Mouse (Mus musculus) MN1 (cell line): ENCODE results near the gene Wdpcp.
"Not testable (repeated sequence)": the region's sequence is repeated elsewhere in the genome, so short reads cannot be mapped to it uniquely, and the experiment has no call there.

Experiments used
- DNase-seq: peaks from one replicate; pipeline ENCODE4 v3.0.0-alpha.2; 2016; ENCODE audit warnings: low spot score

Wdpcp gene

DNA sequence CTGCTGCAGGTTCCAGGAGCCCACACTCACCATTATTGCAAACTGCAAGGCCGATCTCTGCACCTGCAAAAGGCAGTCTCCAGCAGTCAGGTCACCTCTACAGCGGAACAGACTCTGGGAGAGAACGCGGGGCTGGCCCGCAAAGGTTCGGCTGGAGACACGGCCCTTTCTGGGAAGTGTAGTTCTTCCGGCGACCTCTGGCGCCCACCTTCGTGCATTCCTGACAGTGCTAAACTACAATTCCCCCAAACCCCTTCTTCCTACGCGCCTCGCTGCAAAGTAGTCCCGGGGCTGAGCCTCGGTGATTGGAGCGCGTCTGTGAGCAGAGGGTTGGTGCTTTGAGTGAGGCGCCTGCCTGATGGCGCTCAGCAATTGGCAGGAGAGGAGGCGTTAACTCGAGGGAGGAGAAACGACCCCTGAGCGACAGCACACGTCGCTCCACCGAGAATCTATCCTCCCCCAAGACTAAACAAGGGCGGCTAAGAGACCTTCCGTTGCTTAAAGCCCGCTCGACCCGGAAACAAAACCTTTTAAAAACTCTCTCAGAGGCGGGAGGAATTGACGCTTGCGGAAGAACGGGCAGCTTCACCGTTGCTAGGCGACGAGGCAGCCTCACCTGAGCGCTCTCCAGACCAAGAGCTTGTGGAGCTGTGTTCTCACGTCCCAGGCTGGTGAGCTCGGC, at the start of gene Wdpcp, which contains the start of gene Mdh1:
Gene Wdpcp (plus strand): TSS at position 536 of the 682 bp plus-strand sequence.
Gene Mdh1 (minus strand): TSS at position 668 of the 682 bp plus-strand sequence.
- DNase-seq, result peak; percentile 99

DNA sequence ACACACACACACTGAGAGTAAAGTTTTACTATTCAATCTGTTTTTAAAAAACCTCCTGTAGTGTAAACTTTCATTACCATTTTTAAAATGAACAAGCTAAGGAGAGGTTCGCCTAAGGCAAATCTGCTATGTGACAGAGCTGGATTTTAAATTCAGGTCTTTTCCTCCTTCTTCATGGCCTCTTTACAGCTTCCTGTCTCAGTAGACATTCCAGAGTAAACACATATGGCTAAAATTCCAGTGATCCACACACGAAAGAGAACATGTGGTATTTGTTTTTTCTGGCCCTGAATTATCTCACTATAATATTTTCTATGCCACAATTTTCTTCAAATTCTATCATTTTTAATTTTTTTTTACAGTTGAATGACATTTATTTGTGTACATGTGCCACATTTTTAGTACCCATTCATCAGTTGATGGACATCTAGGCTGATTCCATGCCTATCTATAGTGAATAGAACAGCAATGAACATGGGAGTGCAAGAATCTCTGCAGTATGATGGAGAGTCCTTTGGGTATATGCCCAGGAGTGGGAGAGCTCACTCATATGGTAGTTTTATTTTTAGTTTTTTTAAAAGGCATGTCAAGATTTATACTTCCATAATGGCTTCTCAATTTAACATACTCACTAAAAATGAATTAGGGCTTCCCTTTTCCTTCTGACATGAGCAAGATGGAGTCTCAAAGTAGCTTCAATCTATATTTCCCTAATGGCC, 43.2 kb upstream of the Wdpcp start:
- DNase-seq, result no peak

DNA sequence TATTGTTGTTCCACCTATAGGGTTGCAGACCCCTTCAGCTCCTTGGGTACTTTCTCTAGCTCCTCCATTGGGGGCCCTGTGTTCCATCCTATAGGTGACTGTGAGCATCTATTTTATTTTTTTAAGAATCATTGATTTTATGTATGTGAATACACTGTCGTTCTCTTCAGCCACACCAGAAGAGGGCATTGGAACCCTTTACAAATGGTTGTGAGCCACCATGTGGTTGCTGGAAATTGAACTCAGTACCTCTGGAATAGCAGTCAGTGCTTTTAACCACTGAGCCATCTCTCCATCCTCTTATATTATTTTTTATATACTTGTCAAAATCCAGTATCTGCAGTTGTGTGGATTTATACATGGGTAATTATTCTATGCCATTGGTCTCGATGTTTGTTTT, 41.2 kb upstream of the Wdpcp start:
- not testable (repeated sequence) for DNase-seq

GRCm38 (mm10) chr11:21540072-21540471, 32.0 kb upstream of the Wdpcp start:
- no peak for DNase-seq

GRCm38 (mm10) chr11:21540622-21541021, 31.4 kb upstream of the Wdpcp start:
- DNase-seq, result no peak

GRCm38 (mm10) chr11:21542731-21543130, 29.3 kb upstream of the Wdpcp start:
- DNase-seq, result no peak

DNA sequence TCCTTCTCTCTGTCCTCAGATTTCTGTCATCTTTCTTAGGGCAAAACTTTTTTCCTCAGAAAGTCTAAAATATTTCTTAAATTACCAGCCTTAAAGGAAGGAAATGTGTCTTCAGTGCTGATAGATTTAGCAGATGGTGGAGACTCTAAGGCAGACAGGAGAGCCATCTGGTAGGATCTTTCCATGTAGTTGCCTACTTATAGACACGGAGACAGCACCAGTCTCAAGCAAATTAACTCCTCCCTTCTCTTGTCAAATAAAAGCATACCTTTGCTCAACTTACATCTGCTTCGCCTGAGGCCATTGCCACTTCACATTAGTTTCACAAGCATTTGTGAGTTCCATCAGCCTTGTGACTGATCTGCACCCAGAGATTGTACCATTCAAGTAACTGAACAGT, 27.0 kb upstream of the Wdpcp start:
- DNase-seq, result no peak

- DNase-seq, result no peak
Observed at GRCm38 (mm10) chr11:21545951-21546350, 26.1 kb upstream of the Wdpcp start.

DNA sequence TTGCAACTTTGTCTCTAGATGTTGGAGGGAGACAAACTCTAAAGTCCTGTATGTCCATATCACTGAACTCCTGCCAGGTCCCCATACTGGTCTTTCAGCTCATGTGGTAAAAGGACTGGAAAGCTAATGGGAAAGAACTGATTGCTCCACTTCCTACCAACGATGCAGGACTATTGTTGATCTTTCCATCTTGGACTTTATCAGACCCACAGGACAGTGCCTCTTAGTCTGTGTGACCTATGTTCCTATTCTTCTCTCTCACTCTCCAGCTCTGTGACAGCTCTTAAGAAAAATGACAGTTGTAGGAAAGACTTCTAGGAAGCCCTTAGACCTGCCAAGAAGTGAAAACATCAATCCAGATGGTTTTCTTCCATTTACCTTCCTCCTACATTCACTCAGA, 25.4 kb upstream of the Wdpcp start:
- no peak for DNase-seq

DNA sequence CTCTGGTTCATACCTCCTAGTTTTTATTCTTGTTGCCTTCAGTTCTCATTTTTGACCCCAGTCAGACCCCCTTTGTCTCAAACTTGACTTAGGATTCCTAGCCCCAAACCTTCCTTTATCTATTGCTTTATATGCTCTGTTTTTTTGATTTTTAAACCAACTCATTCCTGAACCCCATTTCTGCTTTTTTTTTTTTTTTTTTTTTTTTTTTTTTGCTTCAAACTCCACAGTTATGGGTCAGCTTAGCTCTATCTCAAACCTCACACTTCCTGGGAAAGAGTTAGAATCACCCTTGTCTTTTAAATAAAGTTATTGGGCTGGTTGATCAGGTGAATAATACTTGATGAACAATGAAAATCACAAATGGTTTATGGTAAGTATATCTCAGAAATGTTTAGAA, 24.5 kb upstream of the Wdpcp start:
- DNase-seq, result no peak

DNA sequence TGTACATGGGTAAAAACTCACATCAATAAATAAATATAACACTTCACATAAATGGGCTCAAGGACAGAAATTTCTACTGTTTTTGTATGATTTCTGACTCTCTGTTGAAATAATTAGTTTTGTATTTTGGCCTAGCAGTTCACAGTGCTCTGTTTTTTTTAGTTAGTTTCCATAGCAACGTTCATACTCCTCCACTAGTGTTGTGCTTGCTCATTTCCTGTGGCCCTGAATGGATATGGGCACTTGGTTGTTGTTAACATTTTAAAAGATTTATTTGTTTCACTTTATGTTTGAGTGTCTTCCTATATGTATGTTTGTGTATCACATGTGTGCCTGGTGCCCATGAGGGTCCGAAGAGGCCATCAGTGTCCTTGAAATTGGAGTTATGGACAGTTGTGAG, 23.0 kb upstream of the Wdpcp start:
- no peak for DNase-seq

DNA sequence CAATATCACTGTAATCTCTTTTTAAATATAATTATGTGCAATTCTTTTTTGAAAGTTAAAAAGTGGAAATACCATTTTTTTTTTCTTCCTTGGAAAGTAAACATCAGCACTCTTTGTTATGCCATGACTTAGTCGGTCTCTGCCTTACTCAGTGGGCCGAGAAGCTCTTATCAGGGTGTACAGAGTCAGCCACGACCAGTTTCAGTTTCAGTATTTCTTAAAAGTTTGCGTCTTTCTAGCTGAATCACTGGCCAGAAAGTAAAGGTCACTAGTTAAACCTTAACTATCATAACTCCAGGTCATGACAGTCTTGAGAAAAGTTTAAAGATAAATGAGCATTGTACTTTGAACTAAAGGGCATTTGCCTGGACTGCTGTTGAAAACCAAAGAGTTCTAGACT, 22.3 kb upstream of the Wdpcp start:
- DNase-seq, result no peak

DNA sequence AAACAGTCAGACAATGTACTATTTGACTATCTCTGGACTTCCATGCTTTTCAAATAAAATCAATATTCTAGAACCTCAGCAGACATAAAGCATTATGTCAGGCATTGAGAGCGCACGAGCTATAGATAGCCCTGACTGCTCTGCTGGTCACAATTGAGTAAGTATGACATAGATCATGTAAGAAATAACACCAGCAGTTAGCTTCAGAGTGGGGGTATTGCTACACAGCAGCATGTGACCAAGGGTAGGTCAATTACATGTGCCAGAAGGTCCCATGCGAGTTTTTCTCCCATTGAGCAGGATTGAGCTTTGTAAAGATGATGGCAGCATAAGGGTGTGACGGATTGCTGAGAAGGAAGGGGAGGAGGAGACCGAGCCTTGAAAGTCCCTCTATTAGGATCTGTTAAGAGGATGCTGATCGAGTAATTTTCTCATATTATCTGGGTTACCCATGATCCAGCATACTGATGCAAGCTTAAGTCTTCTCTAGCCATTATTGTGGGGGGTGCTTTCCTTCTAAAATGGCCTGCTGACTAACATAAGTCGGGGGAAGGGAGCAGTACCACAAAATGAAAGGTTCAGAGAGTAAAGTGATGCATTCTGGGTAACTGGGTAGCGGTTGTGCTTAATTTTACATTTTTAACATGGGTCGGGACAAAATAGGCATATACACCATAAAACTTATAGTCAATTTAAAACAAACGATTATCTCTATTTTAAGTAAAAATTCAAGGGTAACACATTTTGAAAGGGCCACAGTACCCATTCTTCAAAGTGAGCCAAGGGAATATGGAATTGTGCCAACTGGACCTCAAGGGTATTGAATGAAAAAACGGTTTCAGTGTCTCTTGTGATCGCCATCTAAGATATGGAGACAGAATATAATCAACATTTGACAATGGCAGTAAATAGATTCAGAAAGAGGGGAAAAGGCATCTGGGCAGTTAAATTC, 21.5 kb upstream of the Wdpcp start:
- DNase-seq, result peak; percentile 39

DNA sequence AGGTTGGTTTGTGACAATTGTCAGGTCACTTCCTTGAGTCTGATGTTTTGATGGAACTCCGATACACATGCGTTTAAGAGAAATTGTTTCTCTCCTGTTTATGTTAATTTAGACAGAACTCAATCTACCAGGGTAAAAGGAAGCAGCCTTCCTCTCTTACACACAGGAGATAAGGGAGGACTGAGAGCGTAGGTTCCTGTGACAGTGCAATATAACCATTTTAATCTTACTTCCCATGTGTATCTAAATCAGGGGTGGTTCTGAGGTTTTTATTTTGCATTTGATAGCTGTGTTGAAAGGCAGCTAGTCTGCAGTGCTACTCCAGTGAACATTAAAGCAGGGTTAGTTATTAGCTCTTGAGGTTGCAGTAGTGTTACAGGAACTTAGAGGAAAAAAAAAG, 20.0 kb upstream of the Wdpcp start:
- no peak for DNase-seq

DNA sequence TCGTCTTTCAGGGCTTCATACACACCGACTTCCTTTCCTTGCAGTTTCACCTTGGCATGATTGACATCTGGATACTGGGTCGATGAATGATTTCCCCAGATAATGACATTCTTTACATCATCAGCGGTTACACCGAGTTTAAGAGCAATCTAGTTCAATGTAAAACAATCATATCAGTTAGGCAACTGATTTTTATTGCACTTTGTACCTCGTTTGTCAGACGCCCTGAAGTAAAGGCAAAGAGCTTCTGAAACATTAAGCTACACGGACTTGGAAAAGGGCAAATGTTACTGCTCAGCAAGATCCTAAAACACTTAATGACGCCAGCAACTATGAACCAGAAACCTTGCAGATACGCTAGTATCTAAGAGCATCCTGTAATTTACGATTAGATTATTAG, 12.3 kb upstream of the Wdpcp start:
- no peak for DNase-seq

- no peak for DNase-seq
Observed at GRCm38 (mm10) chr11:21561347-21561746, 10.7 kb upstream of the Wdpcp start.

DNA sequence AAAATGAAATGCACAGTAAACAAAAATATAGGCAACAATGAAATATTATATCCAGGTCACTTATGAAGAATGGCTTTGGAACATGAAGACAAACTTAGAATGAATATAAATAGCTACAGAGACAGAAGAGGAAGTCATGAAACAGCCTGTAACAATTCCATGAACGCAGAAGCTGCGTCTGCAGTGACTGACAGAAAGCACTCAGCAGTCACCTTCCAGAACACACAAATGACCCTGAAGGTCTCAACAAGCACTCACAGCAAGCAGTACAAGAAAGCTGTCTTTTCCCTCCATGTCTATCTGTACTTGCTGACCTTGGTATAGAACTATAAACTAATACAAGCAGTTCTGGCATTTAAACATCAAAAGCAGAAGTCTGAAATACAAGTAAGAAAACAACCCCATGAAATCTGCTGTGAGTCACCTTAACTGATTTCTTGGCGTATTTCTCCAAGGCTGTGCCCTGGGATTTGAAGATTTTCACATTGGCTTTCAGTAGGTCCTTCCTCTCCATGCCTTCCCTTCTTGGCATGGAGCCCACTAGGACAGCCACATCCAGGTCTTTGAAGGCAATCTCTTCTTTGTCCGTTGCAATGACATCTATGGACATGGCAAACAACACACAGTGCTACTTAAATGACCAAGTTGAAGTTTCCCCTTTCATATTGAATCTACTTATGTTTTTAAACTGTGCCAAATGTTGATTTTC, 8.3 kb upstream of the Wdpcp start:
- DNase-seq, result peak; percentile 50

DNA sequence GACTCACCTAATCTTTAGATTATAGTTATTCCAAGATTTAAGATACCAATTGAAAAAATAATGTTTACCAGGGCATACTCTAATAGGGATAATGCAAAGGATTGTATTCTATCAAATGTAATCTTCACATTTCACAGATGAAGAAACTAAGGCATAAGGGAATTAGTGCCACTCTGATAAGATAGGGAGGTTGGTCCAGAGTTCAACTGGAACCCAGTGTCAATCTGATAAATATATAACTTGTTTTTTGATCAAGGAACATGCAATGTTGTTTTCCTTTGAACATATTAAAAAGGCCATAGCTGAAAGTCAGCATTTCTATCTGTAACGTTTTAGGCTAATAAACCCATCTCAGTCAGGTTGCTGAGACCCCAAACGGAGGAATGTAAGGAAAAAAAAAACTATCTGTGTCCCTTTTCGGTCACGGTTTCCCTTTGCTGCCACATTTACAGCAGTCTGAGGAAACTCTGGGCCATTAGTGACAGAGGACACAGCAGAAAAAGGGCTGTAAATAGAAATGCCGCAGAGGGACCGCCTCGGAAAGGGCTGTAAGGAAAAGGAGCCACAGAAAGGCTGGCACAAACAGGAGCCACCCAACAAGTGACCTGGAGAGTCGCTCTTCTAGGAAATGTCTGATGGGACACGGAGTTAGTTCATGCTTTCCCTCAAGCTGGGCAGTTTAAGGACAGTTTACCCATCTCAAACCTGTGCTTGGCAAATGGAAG, 7.2 kb upstream of the Wdpcp start:
- DNase-seq, result no peak

- DNase-seq, result no peak
Observed at GRCm38 (mm10) chr11:21566934-21567333, 5.1 kb upstream of the Wdpcp start.

GRCm38 (mm10) chr11:21567733-21568132, 4.3 kb upstream of the Wdpcp start:
- no peak for DNase-seq

DNA sequence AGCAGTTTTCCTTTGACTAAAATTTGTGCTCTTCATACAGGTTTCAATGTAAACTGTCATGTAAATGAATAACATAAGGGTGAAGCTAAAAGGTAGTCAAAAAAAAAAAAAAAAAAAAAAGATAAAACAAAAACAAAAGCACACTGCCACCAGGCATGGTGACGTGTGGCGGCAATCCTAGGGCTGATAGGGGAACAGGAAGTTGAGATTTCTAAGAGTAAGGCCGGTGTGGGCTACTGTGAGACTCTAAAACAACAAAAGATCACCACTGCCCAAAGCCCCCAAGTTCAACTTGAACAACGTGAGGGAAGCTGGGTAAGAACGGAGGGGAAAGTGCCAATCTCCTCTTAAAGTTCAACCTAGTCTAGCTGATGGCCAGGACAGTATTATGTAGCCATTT, 3.0 kb upstream of the Wdpcp start:
- DNase-seq, result no peak
